Mouse (Mus musculus): ENCODE measurements at regions not wholly inside any gene's neighbourhood (a gene's known extent, or its start where the extent isn't known, plus 50 kb on each side); places are given as distances from the start of the nearest gene placed in this dataset.
A peak's percentile ranks its signal among the peaks of the same experiment; 100 is the strongest.
"Not testable (repeated sequence)": the region's sequence is repeated elsewhere in the genome, so short reads cannot be mapped to it uniquely, and the experiment has no call there.

- not testable (repeated sequence) for DNase-seq (ENCODE audit: low read depth, low spot score)
Measured at GRCm38 (mm10) chr6:13763636-13764035, 76.1 kb downstream of the Gpr85 start.

- DNase-seq (ENCODE audit: low read depth, low spot score), result no peak
Measured at GRCm38 (mm10) chr6:13759431-13759830, 80.3 kb downstream of the Gpr85 start.

GRCm38 (mm10) chr6:13758946-13759345, 80.8 kb downstream of the Gpr85 start:
- DNase-seq (ENCODE audit: low read depth, low spot score), result peak; percentile 2

GRCm38 (mm10) chr6:13748931-13749638, 71.3 kb upstream of the Bmt2 start:
- DNase-seq (ENCODE audit: low read depth, low spot score), result no peak

GRCm38 (mm10) chr6:13747969-13748368, 70.2 kb upstream of the Bmt2 start:
- DNase-seq (ENCODE audit: low read depth, low spot score), result no peak

GRCm38 (mm10) chr6:13746577-13747482, 69.1 kb upstream of the Bmt2 start:
- no peak for DNase-seq (ENCODE audit: low read depth, low spot score)
